Mouse (Mus musculus) ES-E14 (cell line): ENCODE data around the gene Ndufa5.

Source experiments
- CHD2 ChIP-seq: IDR thresholded peaks from 2 replicates; pipeline ENCODE4 v1.6.1; 2014; ENCODE audit warnings: mild to moderate bottlenecking, low read depth, low read length, inconsistent platforms
- ZC3H11A ChIP-seq: IDR thresholded peaks from 2 replicates; pipeline ENCODE4 v1.6.1; 2012; ENCODE audit warnings: low read depth, mild to moderate bottlenecking, inconsistent platforms, low read length, borderline replicate concordance
- ZNF384 ChIP-seq: IDR thresholded peaks from 2 replicates; pipeline ENCODE4 v1.6.1; 2012; ENCODE audit warnings: low read depth, low read length, inconsistent platforms

DNA sequence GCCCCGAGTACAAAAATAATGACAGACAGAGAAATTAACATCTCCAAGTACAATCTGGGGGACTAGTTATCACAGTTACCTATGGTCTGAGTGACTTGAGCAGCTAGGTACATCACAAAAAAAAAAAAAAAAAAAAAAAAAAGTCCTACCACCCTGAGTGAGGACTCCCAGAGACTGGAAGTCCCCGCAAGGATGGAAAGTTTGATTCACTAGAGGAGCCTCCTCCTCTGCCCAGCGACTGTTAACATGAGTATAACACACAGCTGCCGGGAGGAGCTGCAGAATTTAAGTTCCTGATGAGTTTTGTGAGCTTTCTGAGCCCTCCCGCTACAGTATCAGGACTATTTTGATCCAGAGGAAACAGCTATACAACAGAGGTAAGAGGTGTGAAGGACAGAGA lies 41.3 kb downstream of the Ndufa5 start:
- TF ChIP-seq ZNF384 (no peak), ZC3H11A (no peak), CHD2 (no peak)
